Mouse (Mus musculus) olfactory bulb, adult 2 months (tissue): Measurements from ENCODE around the gene Wdr54.

ENCODE experiments used
- CTCF ChIP-seq: fragments of 200-500 bp; IDR thresholded peaks from 2 replicates; pipeline ENCODE4 v1.5.1; 2012; ENCODE audit warnings: low read depth, mild to moderate bottlenecking, low read length, moderate library complexity; ENCODE audit not compliant: insufficient read depth
- POLR2A ChIP-seq: fragments of 200-500 bp; IDR thresholded peaks from 2 replicates; pipeline ENCODE4 v1.6.1; 2012; ENCODE audit warnings: mild to moderate bottlenecking, low read depth, low read length, moderate library complexity; ENCODE audit not compliant: insufficient read depth

DNA sequence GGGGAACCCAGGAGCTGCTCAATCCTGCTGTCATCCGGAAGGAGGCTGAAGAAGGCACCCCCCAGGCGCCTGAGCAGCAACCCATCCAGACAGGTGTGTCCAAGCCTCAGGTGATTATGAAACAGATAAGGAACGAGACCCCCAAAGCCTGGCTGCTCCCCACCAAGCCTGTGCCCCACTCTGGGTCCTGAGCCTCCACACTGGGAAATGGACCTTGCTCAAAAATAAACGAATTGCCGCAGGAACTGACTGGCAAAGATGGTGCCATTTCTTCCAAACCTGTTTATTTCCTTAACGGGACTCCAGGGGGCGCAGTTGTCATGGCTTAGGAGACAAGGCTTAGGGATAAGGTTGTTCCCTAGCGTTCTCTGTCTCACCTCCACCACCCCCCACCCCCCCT lies 6.5 kb upstream of the Wdr54 start:
- no peak for TF ChIP-seq CTCF
- no peak for TF ChIP-seq POLR2A
